Mouse (Mus musculus) heart, postnatal 25 days (tissue): ENCODE data around the gene Tab2. TPM values are rescaled to one million over a fixed set of nuclear protein-coding genes. Genes with fewer than 3 reads are reported as not detected.
"Not testable (repeated sequence)": the region's sequence is repeated elsewhere in the genome, so short reads cannot be mapped to it uniquely, and the experiment has no call there.

ENCODE experiments used
- DNase-seq: peaks from one replicate; pipeline ENCODE4 v3.0.0; 2022; ENCODE audit warnings: low spot score
- intact Hi-C: fragments of 180-260 bp; cut with DNase I; formaldehyde crosslinking; loops from one replicate; pipeline ENCODE4 v1.15.1; 2025
- total RNA-seq, 2 experiments: library from RNA; stranded (reverse); gene quantifications; 2 replicates each; pipeline ENCODE4 v1.2.3; 2021

Tab2 gene
- total RNA-seq, 2 experiments from 2014 or later, result 41.7 to 46.6 TPM

DNA sequence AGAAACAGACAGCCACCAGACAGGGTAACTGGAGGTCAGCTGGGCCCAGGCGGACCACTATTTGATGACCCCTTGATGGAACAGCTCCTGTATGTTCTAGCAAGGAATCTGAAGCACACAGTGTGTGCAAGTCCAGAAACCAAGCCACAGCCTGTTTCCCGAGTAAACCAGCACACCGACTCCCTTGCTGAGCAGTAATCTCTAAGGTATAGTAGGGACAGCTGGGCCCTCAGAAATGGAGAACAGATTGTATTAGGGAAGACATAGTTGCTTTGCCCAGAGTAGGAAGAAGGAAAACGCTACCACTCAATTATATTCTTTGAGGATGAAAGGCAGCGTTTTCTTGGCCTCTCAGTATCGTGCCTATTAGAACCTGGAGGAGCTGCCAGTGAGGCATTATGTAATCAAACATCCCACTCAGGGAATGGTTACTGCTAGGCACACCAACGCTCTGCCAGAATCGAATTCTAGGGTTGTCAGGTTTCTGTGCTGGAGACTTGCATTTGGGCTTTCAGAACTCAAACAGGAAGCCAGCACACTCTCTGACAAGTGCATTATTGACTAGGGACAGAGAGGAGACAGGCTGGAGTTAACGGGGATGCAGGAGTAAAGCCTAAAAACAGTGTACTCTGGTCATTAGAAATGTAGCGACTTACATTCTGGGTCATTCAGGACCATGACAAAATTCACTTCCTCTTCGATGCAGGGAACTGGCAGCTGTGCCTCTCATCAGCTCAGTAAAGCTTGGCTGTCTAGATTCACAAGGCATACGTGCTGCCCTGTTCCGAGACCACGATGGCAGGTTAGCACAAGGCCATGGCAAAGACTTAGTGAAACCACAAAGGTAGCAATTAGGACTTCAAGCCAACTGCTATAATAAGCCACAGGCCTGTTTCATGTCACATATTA, 55.1 kb downstream of the Tab2 start:
- DNase-seq, result no peak
- intact Hi-C loops, result no loop called here

GRCm38 (mm10) chr10:7888256-7888868, 67.7 kb downstream of the Tab2 start:
- intact Hi-C loops, result no loop called here
- no peak for DNase-seq

DNA sequence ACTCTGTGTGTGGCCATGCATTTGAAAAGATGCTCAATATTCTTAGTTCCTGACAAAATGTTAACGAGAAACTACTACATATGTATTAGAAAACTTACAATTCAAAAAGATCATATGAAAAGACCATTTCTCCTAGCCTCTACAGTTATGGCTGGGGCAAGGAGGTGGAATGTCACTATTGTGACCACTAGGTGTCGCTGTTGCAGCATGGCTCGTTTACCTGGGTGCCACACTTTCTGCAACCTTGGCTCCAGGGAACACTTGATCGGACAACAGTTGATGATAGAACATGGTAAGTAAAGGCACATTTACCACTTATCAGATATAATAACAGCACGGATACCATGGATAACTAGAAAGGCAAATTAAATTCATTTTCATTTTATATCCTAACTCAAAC, 72.5 kb downstream of the Tab2 start:
- intact Hi-C loops, result loop anchor here (1.0 to 2.0 kb wide), 3 partner anchors 73 to 357 kb away; no protein-coding TSS in a partner anchor
- peak; percentile 40 for DNase-seq

GRCm38 (mm10) chr10:7881971-7882370, 74.1 kb downstream of the Tab2 start:
- intact Hi-C loops, result loop anchor here (2.0 kb wide), 1 partner anchor 71 kb away; no protein-coding TSS in a partner anchor

DNA sequence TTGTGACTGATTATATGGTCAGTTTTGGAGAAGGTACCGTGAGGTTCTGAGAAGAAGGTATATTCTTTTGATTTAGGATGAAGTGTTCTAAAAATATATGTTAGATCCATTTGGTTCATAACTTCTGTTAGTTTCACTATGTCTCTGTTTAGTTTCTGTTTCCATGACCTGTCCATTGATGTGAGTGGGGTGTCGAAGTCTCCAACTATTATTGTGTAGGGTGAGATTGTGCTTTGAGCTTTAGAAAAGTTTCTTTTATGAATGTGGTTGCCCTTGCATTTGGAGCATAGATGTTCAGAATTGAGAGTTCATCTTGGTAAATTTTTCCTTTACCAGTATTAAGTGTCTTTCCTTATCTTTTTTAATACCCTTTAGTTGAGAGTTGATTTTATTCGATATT, 75.7 kb downstream of the Tab2 start:
- intact Hi-C loops, DNase-seq: not testable (repeated sequence)

More at GRCm38 (mm10) chr10:7881971-7882370, 74.1 kb downstream of the Tab2 start:
- DNase-seq, result no peak

- intact Hi-C loops, result no loop called here
- DNase-seq, result no peak
These were observed 81.8 kb downstream of the Tab2 start for GRCm38 (mm10) chr10:7874194-7874593.

DNA sequence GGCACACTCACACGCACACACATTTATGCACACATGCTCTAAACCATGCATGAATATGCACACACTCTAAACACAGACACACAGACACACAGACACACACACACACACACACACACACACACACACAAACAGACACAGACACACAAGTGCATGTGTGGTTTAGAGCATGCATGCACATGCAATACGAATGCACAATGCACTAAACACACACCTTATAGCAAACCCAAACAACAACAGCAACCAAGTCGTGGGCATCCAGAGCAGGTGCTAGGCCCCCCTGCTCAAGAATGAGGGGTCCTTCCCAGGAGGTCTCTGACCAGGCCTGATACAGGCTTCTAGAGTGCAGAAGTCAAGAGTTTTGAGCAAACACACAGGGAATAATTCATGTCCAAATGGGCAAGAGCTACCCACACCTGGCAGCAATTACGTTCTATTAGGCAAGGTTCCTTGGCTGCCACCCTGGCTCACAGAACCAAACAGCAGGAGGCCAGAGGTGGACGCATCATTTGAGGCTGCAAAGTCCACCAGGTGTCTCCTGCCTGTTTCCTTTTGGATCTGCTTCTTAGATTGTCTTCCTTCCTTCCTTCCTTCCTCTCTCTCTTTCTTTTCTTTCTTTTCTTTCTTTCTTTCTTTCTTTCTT, 84.5 kb downstream of the Tab2 start:
- DNase-seq, result no peak
- intact Hi-C loops, result no loop called here

DNA sequence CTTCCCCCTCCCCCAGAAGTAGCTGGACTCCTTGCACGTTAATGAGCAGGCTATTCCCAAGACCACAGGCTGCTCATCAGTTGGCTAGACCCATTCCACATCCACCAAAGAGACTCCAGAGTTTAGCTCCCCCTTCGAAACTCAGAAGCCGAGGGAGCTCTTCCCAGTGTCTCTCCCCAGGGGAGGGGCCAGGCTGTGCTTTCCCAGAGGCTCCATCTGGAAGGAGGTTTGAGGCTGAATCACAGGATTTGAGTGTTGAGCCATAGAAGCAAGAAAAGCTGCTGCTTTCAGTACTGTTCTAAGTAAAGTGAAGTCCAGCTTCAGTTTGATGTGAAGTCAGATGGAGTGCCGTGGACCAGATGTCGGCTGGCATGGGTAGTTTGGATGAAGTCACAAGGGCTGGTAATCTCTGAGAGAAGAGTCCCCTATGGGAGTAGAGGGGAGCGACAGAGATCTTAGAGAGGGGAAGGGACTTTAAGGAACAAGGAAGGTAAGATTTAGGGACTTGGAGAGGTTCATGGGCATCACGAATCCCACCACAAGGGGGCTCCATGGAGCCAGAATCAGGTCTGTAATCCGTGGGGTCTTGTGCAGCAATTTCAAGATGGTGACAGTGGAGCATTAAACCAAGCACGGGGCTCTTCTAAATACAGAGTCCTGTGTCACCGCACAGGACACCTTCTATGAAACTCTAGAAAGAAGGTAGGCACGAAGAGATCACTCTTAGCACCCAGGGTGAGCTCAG, 85.3 kb downstream of the Tab2 start:
- intact Hi-C loops, result no loop called here
- DNase-seq, result no peak

GRCm38 (mm10) chr10:7869746-7870145, 86.3 kb downstream of the Tab2 start:
- intact Hi-C loops, result no loop called here
- no peak for DNase-seq

GRCm38 (mm10) chr10:7867666-7868030, 88.4 kb downstream of the Tab2 start:
- DNase-seq, result no peak
- intact Hi-C loops, result no loop called here

GRCm38 (mm10) chr10:7866762-7867665, 89.0 kb downstream of the Tab2 start:
- intact Hi-C loops, result no loop called here
- DNase-seq, result no peak

GRCm38 (mm10) chr10:7864806-7865205, 91.2 kb downstream of the Tab2 start:
- DNase-seq, result no peak
- intact Hi-C loops, result loop anchor here (5.0 kb wide), 1 partner anchor 53 kb away; no protein-coding TSS in a partner anchor

DNA sequence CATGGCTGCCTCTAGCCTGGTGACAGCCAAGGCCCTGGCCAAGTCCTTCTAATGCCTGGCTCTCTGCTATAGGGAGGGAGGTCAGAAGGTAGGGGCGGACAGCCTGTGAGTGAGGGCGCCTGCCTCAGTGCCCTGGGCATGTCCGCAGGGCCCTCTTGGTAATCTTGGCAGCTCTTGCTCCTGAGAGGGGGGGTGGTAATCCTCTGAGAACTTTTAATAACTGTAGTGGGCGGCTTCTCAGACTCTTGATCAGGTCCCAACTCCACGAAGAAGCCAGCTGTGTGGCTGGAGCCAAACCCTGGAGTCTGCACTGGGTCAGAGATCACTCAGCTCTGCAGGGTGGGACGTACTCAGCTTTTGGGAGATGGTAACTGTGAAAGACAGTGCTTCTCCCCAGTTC, 91.8 kb downstream of the Tab2 start:
- intact Hi-C loops, result loop anchor here (5.0 kb wide), 1 partner anchor 52 kb away; no protein-coding TSS in a partner anchor
- no peak for DNase-seq

DNA sequence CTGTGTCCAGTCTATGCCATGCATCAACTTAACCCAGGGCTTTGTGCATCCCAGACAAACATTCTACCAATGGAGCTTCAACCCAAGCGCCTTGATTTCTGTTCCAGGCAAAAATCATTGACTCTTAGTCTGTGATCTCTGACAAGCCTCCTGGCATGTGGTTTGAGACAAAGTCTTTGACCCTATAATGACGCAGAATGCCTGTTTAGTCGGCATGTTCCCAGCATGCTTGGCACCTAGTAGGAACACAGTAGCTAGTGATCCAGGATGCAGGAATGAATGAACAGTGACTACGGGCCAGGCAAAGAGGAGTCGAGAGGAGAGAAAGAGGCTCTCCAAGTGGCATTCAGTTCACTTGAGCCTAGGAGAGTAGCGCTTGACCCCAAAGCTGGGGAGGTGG, 92.6 kb downstream of the Tab2 start:
- intact Hi-C loops, result loop anchor here (5.0 kb wide), 1 partner anchor 51 kb away; no protein-coding TSS in a partner anchor
- DNase-seq, result no peak

- DNase-seq, result no peak
- intact Hi-C loops, result loop anchor here (5.0 kb wide), 1 partner anchor 50 kb away; no protein-coding TSS in a partner anchor
These were observed 93.9 kb downstream of the Tab2 start for GRCm38 (mm10) chr10:7861937-7862657.

GRCm38 (mm10) chr10:7861259-7861936, 94.6 kb downstream of the Tab2 start:
- intact Hi-C loops, result loop anchor here (5.0 kb wide), 1 partner anchor 49 kb away; no protein-coding TSS in a partner anchor
- DNase-seq, result no peak

DNA sequence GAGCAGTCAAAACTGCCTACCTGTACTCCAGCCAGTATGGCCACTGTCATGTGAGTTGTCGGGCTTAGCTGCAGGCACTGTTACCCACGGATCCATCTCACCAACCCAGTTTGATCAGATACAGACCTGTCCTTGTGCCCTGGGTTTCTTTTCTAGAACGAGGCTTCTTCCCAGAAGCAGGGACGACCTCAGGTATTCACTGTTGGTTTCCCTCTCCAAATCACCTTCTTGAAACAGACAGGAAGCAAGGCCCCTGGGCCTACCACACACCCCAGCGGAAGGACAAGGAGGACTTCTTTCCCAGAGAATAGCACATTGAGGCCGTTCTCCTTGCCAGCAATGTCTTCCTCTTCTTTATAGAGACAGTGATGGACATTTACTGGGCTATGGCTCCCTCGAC, 95.5 kb downstream of the Tab2 start:
- no peak for DNase-seq
- intact Hi-C loops, result loop anchor here (5.0 kb wide), 1 partner anchor 48 kb away; no protein-coding TSS in a partner anchor
